Mouse (Mus musculus): ENCODE results near the gene Ttll13. TPM values are rescaled to one million over a fixed set of nuclear protein-coding genes. Genes with fewer than 3 reads are reported as not detected.

Ttll13 gene
- not detected in 2 replicates for polyA plus RNA-seq (2012; ENCODE audit: insufficient read depth, insufficient read length, low replicate concordance, missing spikeins)

DNA sequence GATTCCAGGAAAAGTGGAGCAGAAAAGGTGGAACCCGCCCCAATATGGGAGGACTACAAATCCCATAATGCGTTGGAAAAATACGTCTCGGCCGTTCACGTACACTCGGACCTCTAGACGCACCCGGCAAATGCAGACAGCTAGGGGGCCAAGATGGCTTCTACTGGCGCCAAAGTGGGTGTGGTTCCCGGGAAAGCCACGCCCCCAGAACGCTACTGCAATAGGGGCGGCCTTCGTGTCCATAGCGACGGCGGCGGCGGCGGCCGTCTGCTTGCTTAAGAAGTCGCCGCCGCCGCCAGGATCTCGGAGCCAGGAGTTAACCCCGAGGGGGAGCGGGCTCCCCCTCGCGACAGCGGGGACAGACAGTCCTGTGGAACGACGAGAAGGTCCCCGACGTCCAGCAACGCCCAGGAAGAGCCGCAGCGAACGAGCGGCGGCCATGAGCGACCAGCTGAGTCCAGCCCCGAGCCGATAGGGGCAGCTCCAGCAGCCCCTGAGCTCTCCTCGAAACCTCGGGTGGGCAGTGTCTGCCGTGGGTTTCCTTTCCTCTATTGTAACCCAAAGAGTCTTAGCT is at the start of gene Ttll13:
Gene Ttll13, plus strand, starts transcription at position 229 of the 574 bp plus-strand sequence.
- peak within 1 kb of the TSS; percentile 96 for H3K4me3 ChIP-seq (ENCODE audit: insufficient read depth, low read depth, low read length)
- peak; percentile 25; the same call in 1 of the 2 replicates for TF ChIP-seq CTCF (IDR thresholded peaks at IDR 0.05; ENCODE audit: insufficient read depth, low read depth, low read length)
- TF ChIP-seq POLR2A (IDR thresholded peaks at IDR 0.05; ENCODE audit: insufficient read depth, low read depth, low read length), result peak; percentile 77
- peaks cover 3% of the 10 kb centered on the region for H3K4me1 ChIP-seq (ENCODE audit: control insufficient read depth, insufficient read depth, low read length)
- under 1% methylated on average over 48 of the region's 48 CpGs for WGBS
- H3K27ac ChIP-seq (ENCODE audit: insufficient read depth, low read depth, low read length), result peak within 1 kb of the TSS; percentile 75

DNA sequence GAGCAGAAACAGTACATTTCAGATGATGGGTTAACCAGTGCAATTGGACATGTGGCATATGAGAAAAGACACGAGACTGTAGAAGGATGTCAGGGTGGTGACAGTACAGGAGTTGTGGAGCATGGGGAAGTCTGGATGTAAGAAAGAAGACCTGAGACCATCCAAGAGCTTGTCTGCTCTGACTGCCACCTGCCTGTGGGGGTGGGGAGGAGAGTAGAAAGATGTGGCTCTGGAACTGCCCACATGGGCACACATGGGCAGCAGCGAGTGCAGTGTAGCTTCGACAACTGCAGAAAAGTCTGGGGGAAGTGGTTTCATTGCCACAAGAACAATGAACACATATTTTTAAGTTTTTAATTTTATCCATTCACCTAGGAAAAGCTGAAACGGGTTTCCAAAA is 48.8 kb upstream of the Ttll13 start:
- no peak for TF ChIP-seq POLR2A (IDR thresholded peaks at IDR 0.05; ENCODE audit: insufficient read depth, low read depth, low read length)
- TF ChIP-seq CTCF (IDR thresholded peaks at IDR 0.05; ENCODE audit: insufficient read depth, low read depth, low read length), result no peak
- WGBS, result 34% methylated on average over 4 of the region's 4 CpGs
- Histone ChIP-seq H3K4me1 (ENCODE audit: control insufficient read depth, insufficient read depth, low read length) (peaks cover 46% of the 10 kb centered on the region), H3K27ac (ENCODE audit: insufficient read depth, low read depth, low read length) (peak overlapping the region; percentile 61; the same call in 1 of the 2 replicates), H3K4me3 (ENCODE audit: insufficient read depth, low read depth, low read length) (no peak overlapping the region; the same call in 1 of the 2 replicates)

DNA sequence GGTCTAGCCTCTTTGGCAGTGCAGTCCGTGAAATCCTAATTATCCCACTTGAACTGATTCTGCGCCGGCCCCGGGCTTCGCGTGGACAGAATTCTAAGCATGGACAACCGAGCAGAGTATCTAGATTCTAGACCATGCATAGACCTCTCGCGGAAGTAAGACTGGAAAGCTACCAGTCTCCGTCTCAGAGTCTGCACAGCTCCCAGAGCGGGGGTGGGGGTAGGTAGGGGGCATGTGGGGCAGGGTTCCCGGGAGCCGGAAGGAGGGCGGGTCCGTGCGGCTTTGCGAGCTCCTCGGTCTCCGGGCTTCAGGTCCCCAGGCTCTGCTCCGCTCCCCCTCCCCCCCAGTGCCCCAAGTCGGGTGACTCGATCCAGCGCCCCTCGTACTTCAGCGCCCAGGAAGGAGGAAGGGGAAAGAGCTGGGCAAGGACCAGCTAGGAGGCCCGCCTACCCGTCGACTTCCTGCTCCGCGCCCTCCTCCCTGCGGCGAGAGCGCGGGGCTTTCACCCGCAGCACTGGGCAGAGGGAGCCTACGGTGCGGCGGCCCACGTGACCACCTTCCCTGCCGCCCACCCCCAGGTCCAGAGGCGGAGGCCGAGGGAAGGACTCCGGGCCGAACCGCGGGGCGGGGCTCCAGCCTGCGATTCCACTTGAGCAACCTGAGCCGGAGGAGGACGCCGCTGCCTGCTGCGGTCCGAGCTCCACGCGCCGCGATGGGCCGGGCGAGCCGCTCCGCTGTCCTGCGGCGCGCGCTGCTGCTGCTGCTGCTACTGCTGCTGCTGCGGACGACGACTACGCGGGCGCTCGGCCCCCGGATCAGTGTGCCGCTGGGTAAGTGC is 48.0 kb upstream of the Ttll13 start:
- H3K4me3 ChIP-seq (ENCODE audit: insufficient read depth, low read depth, low read length), result peak overlapping the region; percentile 71
- H3K4me1 ChIP-seq (ENCODE audit: control insufficient read depth, insufficient read depth, low read length), result peaks cover 50% of the 10 kb centered on the region
- under 1% methylated on average over 74 of the region's 74 CpGs for WGBS
- peak overlapping the region; percentile 72 for H3K27ac ChIP-seq (ENCODE audit: insufficient read depth, low read depth, low read length)
- TF ChIP-seq CTCF (IDR thresholded peaks at IDR 0.05; ENCODE audit: insufficient read depth, low read depth, low read length) (no peak), POLR2A (IDR thresholded peaks at IDR 0.05; ENCODE audit: insufficient read depth, low read depth, low read length) (0 out of 2 replicates have a peak, but pooled peaks have one; percentile 14)

DNA sequence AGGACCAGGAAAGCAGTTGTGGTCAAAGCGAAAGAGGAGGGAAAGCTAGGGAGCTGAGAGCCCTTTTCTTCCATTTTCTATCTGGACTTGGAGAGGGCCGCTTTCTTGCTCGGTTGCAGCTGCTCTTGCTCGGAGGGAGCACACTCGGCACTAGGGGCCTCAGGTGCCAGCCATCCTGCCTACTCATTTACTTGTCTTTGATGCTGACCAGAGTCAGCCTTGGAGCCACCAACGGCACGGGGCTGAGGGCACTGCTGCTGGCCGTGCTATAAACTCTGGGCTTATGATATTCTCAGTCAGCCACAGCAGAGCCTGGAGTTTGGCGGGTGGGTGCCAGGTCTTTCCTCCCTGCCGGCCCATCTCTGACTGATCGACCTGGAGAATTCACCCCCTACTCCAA is 47.3 kb upstream of the Ttll13 start:
- Histone ChIP-seq H3K27ac (ENCODE audit: insufficient read depth, low read depth, low read length) (peak overlapping the region; percentile 72), H3K4me1 (ENCODE audit: control insufficient read depth, insufficient read depth, low read length) (peaks cover 54% of the 10 kb centered on the region), H3K4me3 (ENCODE audit: insufficient read depth, low read depth, low read length) (peak overlapping the region; percentile 71)
- 2% methylated on average over 11 of the region's 11 CpGs for WGBS
- TF ChIP-seq CTCF (IDR thresholded peaks at IDR 0.05; ENCODE audit: insufficient read depth, low read depth, low read length) (no peak), POLR2A (IDR thresholded peaks at IDR 0.05; ENCODE audit: insufficient read depth, low read depth, low read length) (no peak)

DNA sequence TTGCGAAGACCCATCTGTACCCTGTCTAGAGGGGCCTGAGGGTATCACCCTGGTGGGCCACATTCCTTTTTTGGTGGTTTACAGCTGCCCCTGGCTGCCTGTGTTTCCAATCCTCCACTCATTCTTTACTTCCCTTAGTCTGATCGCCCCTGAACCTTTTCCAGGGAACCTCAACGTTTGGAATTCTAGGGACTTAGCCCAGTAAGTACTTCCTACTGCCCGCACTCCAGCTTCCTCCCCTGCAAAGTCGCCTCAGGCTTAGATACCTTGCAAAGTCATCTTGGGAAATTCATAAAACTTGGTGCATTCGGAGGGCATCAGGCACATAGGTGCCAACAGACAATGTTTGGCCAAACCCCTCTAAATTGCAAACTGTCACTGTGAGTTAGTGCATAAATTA is 46.9 kb upstream of the Ttll13 start:
- 29% methylated on average over 6 of the region's 6 CpGs for WGBS
- TF ChIP-seq POLR2A (IDR thresholded peaks at IDR 0.05; ENCODE audit: insufficient read depth, low read depth, low read length) (no peak), CTCF (IDR thresholded peaks at IDR 0.05; ENCODE audit: insufficient read depth, low read depth, low read length) (no peak)
- Histone ChIP-seq H3K27ac (ENCODE audit: insufficient read depth, low read depth, low read length) (peak overlapping the region; percentile 72), H3K4me3 (ENCODE audit: insufficient read depth, low read depth, low read length) (peak overlapping the region; percentile 71), H3K4me1 (ENCODE audit: control insufficient read depth, insufficient read depth, low read length) (peaks cover 50% of the 10 kb centered on the region)

DNA sequence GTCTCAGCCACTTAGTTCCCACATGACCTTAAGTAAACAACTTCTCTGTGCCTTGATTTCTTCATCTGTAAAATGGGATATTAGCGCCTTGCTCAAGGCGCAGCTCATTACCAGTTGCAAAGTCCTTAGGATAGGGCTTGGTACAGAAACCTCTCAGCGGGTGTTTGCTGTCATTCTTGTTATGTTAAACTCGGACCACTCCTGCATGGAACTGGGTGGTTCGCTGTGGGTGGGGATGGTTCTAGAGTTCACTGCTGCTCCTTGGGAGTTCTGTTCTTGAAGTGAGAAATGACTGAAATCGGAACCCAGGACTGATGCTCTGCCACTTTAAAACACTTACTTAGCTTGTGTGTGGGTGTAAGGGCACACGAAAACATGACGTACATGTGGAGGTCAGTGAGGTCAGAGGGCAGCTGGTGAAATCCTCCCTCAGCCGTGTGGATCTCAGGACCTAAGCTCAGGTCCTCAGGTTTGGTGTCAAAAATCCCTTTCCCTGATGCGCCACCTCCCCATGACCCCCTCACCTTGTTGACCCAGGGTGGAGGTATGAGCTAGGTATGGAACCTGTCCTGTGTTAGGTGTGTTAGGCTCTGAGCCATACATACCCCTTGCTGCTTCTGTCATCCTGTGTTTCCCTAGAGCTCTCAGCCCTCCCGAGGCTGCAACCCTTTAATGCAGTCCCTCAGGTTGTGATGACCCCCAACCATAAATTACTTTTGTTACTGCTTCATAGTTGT is 46.2 kb upstream of the Ttll13 start:
- TF ChIP-seq POLR2A (IDR thresholded peaks at IDR 0.05; ENCODE audit: insufficient read depth, low read depth, low read length) (no peak), CTCF (IDR thresholded peaks at IDR 0.05; ENCODE audit: insufficient read depth, low read depth, low read length) (no peak)
- H3K4me1 ChIP-seq (ENCODE audit: control insufficient read depth, insufficient read depth, low read length), result peaks cover 48% of the 10 kb centered on the region
- 76% methylated on average over 11 of the region's 11 CpGs for WGBS
- H3K27ac ChIP-seq (ENCODE audit: insufficient read depth, low read depth, low read length), result no peak overlapping the region; the same call in 1 of the 2 replicates
- no peak overlapping the region for H3K4me3 ChIP-seq (ENCODE audit: insufficient read depth, low read depth, low read length)

DNA sequence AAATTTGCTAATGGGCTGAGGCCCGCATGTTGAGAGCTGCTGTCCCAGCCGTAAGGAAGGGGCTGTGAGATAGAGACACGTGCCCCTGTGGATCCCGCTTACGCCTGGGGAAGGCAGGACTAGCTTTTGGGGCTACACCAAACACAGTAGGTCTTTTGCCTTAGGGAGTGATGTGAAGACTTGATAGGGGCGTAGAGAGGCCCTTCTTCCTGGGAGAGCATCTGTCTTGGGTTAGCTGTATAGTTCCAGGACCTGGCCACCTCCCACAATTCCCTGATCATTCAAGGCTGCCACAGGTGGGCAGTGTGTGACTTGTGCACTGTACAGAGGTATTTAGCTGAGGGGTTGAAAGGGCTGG is 45.6 kb upstream of the Ttll13 start:
- Histone ChIP-seq H3K27ac (ENCODE audit: insufficient read depth, low read depth, low read length) (no peak overlapping the region), H3K4me1 (ENCODE audit: control insufficient read depth, insufficient read depth, low read length) (peaks cover 50% of the 10 kb centered on the region), H3K4me3 (ENCODE audit: insufficient read depth, low read depth, low read length) (no peak overlapping the region)
- no peak for TF ChIP-seq CTCF (IDR thresholded peaks at IDR 0.05; ENCODE audit: insufficient read depth, low read depth, low read length)
- no peak for TF ChIP-seq POLR2A (IDR thresholded peaks at IDR 0.05; ENCODE audit: insufficient read depth, low read depth, low read length)
- WGBS, result 81% methylated on average over 6 of the region's 6 CpGs

DNA sequence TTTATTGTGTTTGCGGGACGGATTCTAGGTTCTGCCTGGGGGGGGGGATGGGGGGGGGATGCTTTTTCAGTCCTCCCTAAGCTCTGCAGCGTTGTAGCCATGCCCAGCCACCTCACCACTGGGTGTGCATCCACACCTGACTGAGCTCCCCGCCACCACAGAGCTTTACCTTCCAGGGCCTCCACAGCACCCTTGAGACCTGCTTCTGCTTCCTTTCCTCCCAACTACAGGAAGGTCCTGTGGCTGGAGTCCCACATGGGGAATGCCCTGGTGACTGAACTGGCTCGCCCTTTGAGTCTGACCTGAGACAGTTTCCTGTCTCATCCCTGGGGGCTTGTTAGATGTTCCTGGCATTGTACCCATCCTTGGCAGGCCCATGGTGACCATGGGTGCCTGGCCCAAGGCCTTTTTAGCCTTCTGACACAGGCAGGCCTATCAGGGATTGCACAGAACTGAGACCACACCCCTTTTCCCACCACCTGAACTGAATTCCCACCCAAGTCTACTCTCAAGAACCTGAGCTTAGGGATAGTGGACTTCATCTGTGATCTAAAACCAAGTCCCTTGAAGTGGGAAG is 45.1 kb upstream of the Ttll13 start:
- TF ChIP-seq POLR2A (IDR thresholded peaks at IDR 0.05; ENCODE audit: insufficient read depth, low read depth, low read length) (no peak), CTCF (IDR thresholded peaks at IDR 0.05; ENCODE audit: insufficient read depth, low read depth, low read length) (no peak)
- H3K27ac ChIP-seq (ENCODE audit: insufficient read depth, low read depth, low read length), result no peak overlapping the region
- H3K4me1 ChIP-seq (ENCODE audit: control insufficient read depth, insufficient read depth, low read length), result peaks cover 54% of the 10 kb centered on the region
- WGBS, result 71% methylated on average over 5 of the region's 5 CpGs
- no peak overlapping the region for H3K4me3 ChIP-seq (ENCODE audit: insufficient read depth, low read depth, low read length)

Measured in olfactory bulb, adult 2 months (tissue).